Mouse (Mus musculus) stomach, postnatal 0 days (tissue): ENCODE measurements around the gene Neurod2. TPM values are rescaled to one million over a fixed set of nuclear protein-coding genes. Genes with fewer than 3 reads are reported as not detected.

Source experiments
- ATAC-seq: fragments of 200-750 bp; cut with Nextera tagmentation; 2 replicates; pipeline ENCODE4 v1.8.0; 2017; ENCODE audit not compliant: low FRiP score, low TSS enrichment
- DNase-seq: peaks from one replicate; pipeline ENCODE4 v3.0.0-alpha.2; 2016; ENCODE audit warnings: low spot score
- H3K27ac ChIP-seq: fragments of 300-500 bp; sonication (generic); replicated peaks from 2 replicates; pipeline ENCODE4 v1.5.1; 2014; ENCODE audit warnings: mild to moderate bottlenecking, control low read depth
- H3K27me3 ChIP-seq: fragments of 300-500 bp; sonication (generic); 2 replicates; pipeline ENCODE4 v1.6.1; 2014; ENCODE audit warnings: low read length; ENCODE audit not compliant: control insufficient read depth, insufficient read depth
- H3K36me3 ChIP-seq: fragments of 300-500 bp; sonication (generic); 2 replicates; pipeline ENCODE4 v1.6.1; 2014; ENCODE audit warnings: low read length, mixed read lengths; ENCODE audit not compliant: control insufficient read depth, insufficient read depth
- H3K4me1 ChIP-seq: fragments of 300-500 bp; sonication (generic); replicated peaks from 2 replicates; pipeline ENCODE4 v1.6.1; 2014; ENCODE audit warnings: antibody characterized with exemption; ENCODE audit not compliant: control insufficient read depth, insufficient read depth
- H3K4me2 ChIP-seq: fragments of 300-500 bp; sonication (generic); replicated peaks from 2 replicates; pipeline ENCODE4 v1.6.1; 2014; ENCODE audit warnings: low read depth, mild to moderate bottlenecking, control low read depth, moderate library complexity
- H3K4me3 ChIP-seq: fragments of 300-500 bp; sonication (generic); 2 replicates; pipeline ENCODE4 v1.5.1; 2014; ENCODE audit warnings: low read depth, low read length, control low read depth
- H3K9ac ChIP-seq: fragments of 300-500 bp; sonication (generic); 2 replicates; pipeline ENCODE4 v1.6.1; 2014; ENCODE audit warnings: mild to moderate bottlenecking, low read length, control low read depth, mixed read lengths
- H3K9me3 ChIP-seq: fragments of 300-500 bp; sonication (generic); 2 replicates; pipeline ENCODE4 v1.6.1; 2016; ENCODE audit warnings: low read length; ENCODE audit not compliant: control insufficient read depth
- CTCF ChIP-seq: IDR thresholded peaks from 2 replicates; pipeline ENCODE4 v1.5.1; 2016; ENCODE audit warnings: antibody characterized with exemption, low read depth, mild to moderate bottlenecking, moderate library complexity
- EP300 ChIP-seq: optimal IDR thresholded peaks from 2 replicates; pipeline ENCODE3; 2016; ENCODE audit warnings: antibody characterized with exemption
- WGBS: fragments of 180-500 bp; shearing (Covaris S2); extraction: QIAGEN DNeasy Blood & Tissue Kit; methylation state at CpG from one replicate; pipeline ENCODE4 v1.1.7; 2014; 5-methylcytosine and 5-hydroxymethylcytosine counted together
- polyA plus RNA-seq: library from polyadenylated mRNA; unstranded; fragments of >200 nt; fragmentation: Nextera tagmentation; extraction: Ambion mirVana; gene quantifications from 2 replicates; pipeline ENCODE4 v1.2.1, GENCODE M21; 2015

Neurod2 gene
- polyA plus RNA-seq, 1 experiment from 2014 or later: 0.02 TPM

DNA sequence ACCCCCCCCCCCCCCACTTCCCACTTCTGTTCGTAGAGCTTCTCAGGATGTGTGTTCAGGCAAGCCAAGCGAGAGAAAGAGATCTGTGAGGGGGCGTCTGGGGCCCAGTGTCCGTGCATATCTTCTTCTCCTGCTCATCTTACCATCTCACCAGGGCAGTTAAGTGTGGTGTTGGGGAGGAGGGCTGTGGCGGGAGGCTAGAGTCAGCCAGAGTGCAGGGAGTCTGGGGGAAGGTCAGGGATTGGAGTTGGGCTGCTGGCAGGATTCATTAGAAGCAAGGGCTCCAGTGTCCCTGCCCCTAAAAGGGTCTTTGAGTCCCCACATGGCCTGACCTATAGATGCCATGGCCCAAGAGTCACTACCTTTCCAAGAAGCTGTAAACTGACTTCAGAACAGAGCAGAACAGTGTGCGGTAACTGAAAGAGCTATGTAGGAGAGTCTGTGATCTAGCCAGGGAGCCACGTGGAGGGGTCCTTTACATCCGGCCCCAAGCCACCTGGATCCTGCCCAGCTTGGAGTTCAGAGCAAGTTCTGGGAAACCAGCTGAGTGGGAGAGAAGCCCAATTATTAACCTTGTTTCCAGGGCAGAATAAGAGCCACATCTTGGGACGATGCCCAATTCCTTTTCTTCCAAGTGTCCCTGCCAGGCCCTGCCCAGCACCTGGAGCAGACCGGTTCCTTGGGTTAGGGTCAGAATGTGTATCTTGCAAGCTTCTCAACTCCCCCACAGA lies 6.1 kb downstream of the Neurod2 start:
- H3K27ac ChIP-seq: no peak overlapping the region
- no peak for TF ChIP-seq CTCF
- no peak for TF ChIP-seq EP300
- H3K9me3 ChIP-seq: no peaks in the 10 kb centered on the region
- ATAC-seq (no peak), DNase-seq (no peak)
- H3K4me1 ChIP-seq: no peaks in the 10 kb centered on the region; the same call in 1 of the 2 replicates
- H3K4me2 ChIP-seq: no peak overlapping the region
- H3K27me3 ChIP-seq: peaks cover 54% of the 10 kb centered on the region
- WGBS: 3% methylated on average over 10 of the region's 10 CpGs
- no peak overlapping the region for H3K9ac ChIP-seq
- no peaks in the 10 kb centered on the region for H3K36me3 ChIP-seq
- H3K4me3 ChIP-seq: no peak overlapping the region

DNA sequence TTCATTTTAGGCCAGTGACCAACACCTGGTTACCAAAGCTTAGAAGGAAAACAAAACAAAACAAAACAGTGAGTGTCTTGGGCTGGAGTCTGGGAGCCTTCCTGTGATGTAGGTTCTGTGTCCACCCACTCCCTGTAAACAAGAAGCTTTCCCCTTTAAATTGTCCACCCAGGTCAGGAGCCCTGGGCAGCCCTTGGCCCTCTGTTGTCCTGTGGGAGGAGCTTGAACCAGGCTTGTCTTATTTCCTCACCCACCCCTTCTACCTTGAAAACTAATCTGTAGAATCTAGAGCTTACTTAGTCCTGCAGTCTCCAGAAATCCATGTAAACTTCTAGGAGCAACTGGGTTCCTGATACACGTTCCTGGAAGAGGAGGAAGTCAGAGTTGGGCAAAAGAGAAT lies 7.3 kb downstream of the Neurod2 start:
- TF ChIP-seq CTCF (no peak), EP300 (no peak)
- 4% methylated on average over 1 of the region's 1 CpGs for WGBS
- no peak overlapping the region for H3K27ac ChIP-seq
- DNase-seq (no peak), ATAC-seq (no peak)
- no peaks in the 10 kb centered on the region for H3K4me1 ChIP-seq
- no peaks in the 10 kb centered on the region for H3K9me3 ChIP-seq
- no peaks in the 10 kb centered on the region for H3K36me3 ChIP-seq
- H3K9ac ChIP-seq: no peak overlapping the region
- no peak overlapping the region for H3K4me3 ChIP-seq
- H3K27me3 ChIP-seq: peaks cover 45% of the 10 kb centered on the region
- H3K4me2 ChIP-seq: no peak overlapping the region

DNA sequence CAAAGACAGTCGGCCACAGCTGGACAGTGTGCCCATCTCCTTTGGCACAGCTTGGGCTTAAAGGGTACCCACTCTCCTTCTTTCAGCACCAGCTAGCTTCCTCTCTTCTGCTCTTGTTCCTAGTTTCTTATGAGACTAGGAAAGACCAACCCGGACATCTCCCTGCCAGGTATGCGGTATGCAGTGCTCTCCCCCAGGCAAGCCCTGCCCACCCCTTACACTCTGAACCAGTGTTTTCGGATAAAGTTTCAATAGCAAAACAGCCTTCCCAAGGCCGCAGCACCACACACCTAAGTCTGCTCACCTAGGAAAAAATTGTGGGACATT lies 7.8 kb downstream of the Neurod2 start:
- TF ChIP-seq CTCF (no peak), EP300 (no peak)
- WGBS: 0% methylated on average over 5 of the region's 5 CpGs
- DNase-seq: no peak

DNA sequence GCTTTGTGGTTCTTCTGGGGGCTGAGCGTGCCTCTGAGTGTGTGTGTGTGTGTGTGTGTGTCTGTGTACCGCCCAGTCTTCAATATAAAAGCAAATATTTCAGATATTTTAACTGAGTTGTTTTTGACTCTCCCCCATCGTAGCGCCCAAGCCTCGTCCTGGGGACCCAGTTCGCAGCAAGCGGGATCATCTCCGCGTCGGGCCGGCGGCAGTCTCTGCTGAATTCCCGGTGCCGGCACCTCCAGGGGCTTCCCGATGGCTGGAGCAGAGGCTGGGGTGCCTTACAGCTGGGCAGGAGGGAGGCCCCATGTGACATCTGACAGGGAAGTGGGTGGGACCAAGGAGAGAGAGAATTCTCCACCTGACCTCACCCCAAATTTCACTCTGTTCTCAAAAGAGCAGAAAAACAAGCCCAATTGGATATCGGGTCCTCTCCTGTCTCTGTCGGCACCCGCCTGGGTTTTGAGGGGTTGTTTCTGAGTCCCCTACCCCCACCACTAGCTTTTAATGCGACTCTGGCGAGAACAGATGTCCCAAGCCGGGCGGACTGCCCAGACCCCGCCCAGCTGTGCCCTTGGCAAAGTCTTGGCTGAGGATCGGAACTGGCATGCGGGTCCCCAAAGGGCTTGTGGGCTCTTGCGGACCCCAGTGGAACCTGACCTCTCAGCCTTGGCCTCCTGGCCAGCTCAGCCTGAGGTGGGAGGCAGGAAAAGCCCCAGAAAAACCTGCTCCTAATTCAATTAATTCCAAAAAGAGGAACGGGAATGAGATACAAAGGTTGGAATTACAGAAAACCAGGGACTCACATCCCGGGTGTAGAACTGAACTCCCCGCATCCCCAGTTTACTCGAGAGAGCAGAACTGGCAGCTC lies 8.4 kb downstream of the Neurod2 start:
- no peak for ATAC-seq
- H3K9me3 ChIP-seq: no peaks in the 10 kb centered on the region
- TF ChIP-seq EP300: no peak
- TF ChIP-seq CTCF: no peak
- H3K27ac ChIP-seq: no peak overlapping the region
- no peaks in the 10 kb centered on the region for H3K36me3 ChIP-seq
- no peak for DNase-seq
- H3K27me3 ChIP-seq: peaks cover 40% of the 10 kb centered on the region
- no peak overlapping the region for H3K4me3 ChIP-seq
- no peak overlapping the region for H3K4me2 ChIP-seq
- 4% methylated on average over 30 of the region's 30 CpGs for WGBS
- H3K4me1 ChIP-seq: no peaks in the 10 kb centered on the region
- no peak overlapping the region for H3K9ac ChIP-seq

More for the DNA sequence above, 7.8 kb downstream of the Neurod2 start:
- H3K9me3 ChIP-seq: no peaks in the 10 kb centered on the region
- no peaks in the 10 kb centered on the region for H3K4me1 ChIP-seq
- no peak overlapping the region for H3K4me3 ChIP-seq
- no peak overlapping the region for H3K4me2 ChIP-seq
- H3K27ac ChIP-seq: no peak overlapping the region
- H3K27me3 ChIP-seq: peaks cover 41% of the 10 kb centered on the region
- no peak overlapping the region for H3K9ac ChIP-seq
- H3K36me3 ChIP-seq: no peaks in the 10 kb centered on the region
- ATAC-seq: no peak

DNA sequence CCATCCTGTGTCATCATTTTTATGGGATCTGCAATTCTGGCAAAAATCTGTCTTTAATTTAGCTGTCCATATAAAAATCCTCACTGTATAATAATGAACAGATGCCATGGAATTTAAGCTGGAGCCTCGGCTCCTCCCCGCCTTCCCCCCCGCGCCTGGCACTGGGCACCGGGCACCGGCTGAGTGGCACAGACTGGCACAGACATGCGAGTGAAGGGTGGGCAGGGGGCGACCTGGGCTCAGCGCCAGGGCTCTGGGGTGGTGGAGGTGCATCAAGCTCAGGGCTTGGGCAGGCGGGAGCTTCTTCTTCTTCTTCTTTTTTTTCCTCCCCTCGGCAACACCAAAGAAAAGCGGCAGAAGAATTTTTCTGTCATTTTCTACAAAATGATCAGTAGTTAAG lies 9.1 kb downstream of the Neurod2 start:
- Histone ChIP-seq H3K27me3 (peaks cover 37% of the 10 kb centered on the region), H3K36me3 (no peaks in the 10 kb centered on the region), H3K27ac (no peak overlapping the region), H3K4me3 (no peak overlapping the region), H3K4me1 (no peaks in the 10 kb centered on the region), H3K9me3 (no peaks in the 10 kb centered on the region), H3K9ac (no peak overlapping the region), H3K4me2 (no peak overlapping the region)
- ATAC-seq (no peak), DNase-seq (no peak)
- WGBS: 12% methylated on average over 12 of the region's 12 CpGs
- TF ChIP-seq EP300 (no peak), CTCF (no peak)

DNA sequence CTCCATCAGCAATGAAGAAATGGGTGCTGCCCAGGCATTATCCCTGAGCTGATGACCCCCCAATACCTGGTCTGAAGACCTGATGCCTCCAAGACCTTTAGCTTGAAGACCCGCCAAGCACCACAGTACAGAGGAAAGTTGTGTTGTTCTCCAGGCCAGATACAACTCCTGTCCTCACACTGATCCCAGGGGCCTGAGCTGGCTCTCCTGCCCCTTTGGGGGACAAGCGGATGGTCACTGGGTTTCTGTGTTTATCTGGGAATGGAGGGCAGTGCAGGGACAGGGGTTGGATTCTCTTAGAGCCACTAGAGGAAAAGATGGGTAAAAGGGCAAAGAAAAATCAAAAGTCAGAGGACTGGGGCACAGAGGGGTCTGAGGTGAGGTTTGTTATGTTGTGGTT lies 9.5 kb downstream of the Neurod2 start:
- TF ChIP-seq CTCF (no peak), EP300 (no peak)
- H3K9me3 ChIP-seq: no peaks in the 10 kb centered on the region
- whole genome bisulfite sequencing: 7% methylated on average over 2 of the region's 2 CpGs

More for the DNA sequence above, 9.5 kb downstream of the Neurod2 start:
- Histone ChIP-seq H3K27me3 (peaks cover 32% of the 10 kb centered on the region), H3K36me3 (no peaks in the 10 kb centered on the region), H3K4me2 (no peak overlapping the region), H3K9ac (no peak overlapping the region), H3K27ac (no peak overlapping the region), H3K4me3 (no peak overlapping the region), H3K4me1 (no peaks in the 10 kb centered on the region)
- ATAC-seq (no peak), DNase-seq (no peak)
